Mouse (Mus musculus) kidney, postnatal 10 days (tissue): ENCODE data around the gene Wdr90.

Experiments used
- DNase-seq: peaks from one replicate; pipeline ENCODE4 v3.0.0; 2021; ENCODE audit warnings: mixed read lengths

The Wdr90 gene

GRCm38 (mm10) chr17:25801029-25801428, 60.3 kb downstream of the Wdr90 start:
- peak; percentile 76 for DNase-seq

- peak; percentile 95 for DNase-seq
Observed at GRCm38 (mm10) chr17:25796951-25797369, 64.3 kb downstream of the Wdr90 start, which contains the start of gene Metrn. TSS of gene Metrn (minus strand) at chr17:25797136.

- DNase-seq: peak; percentile 54
Observed at GRCm38 (mm10) chr17:25796211-25796771, 65.0 kb downstream of the Wdr90 start.

- peak; percentile 72 for DNase-seq
Observed at GRCm38 (mm10) chr17:25795609-25796092, 65.7 kb downstream of the Wdr90 start, which contains the start of gene AC134908.4. TSS of gene AC134908.4 (minus strand) at chr17:25795659.

- DNase-seq: no peak
Observed at GRCm38 (mm10) chr17:25794998-25795397, 66.3 kb downstream of the Wdr90 start.
